16 mouse cellular contexts compared by ENCODE assay signal in the genomic region with DNA sequence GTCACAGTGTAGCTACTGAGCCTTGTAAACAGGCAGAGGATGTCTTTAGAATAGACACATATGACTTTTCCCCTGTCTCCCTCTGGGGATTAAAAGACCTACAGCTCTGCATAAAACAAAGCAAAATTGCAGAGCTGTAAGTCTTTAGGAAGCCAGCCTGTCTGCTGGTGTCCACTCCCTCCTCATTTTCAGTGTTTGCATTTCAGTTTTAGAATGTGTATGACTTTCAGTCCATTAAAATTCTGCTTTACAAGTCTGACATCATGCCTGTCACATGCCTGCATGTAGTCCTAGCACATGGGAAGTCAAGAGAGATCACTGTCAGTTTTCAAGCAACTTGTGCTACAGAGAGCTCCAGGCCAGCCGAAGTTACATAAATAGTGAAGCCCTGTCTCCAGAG. TPM values are rescaled to one million over a fixed set of nuclear protein-coding genes. Genes with fewer than 3 reads are reported as not detected.
"Had no signal": no experiment of that assay in that cellular context is flagged by ENCODE, and none has a peak within 500 bp of the region (broad histone marks: within the 10 kb centered on the region; RNA-seq: fewer than 3 reads in every experiment).

No protein-coding gene starts in this region.

- ATAC-seq: midbrain, embryonic 16.5 days had no signal

- H3K27ac ChIP-seq: limb, embryonic 10.5 days; liver, embryonic 15.5 days; macrophage; midbrain, embryonic 12.5 days; neural tube, embryonic 13.5 days had no signal

- H3K27me3 ChIP-seq: liver, embryonic 15.5 days had no signal

- H3K9ac ChIP-seq: liver, embryonic 15.5 days; midbrain, embryonic 12.5 days; neural tube, embryonic 13.5 days had no signal

- H3K4me2 ChIP-seq: liver, embryonic 11.5 days; liver, embryonic 15.5 days; midbrain, embryonic 12.5 days; neural tube, embryonic 13.5 days had no signal

- H3K36me3 ChIP-seq: limb, embryonic 10.5 days; liver, embryonic 15.5 days; midbrain, embryonic 12.5 days; neural tube, embryonic 13.5 days had no signal

- H3K4me1 ChIP-seq: limb, embryonic 10.5 days; liver, embryonic 15.5 days; midbrain, embryonic 12.5 days had no signal

- H3K9me3 ChIP-seq: limb, embryonic 10.5 days; liver, embryonic 15.5 days; midbrain, embryonic 12.5 days; neural tube, embryonic 13.5 days had no signal

- DNase-seq: kidney, adult 9 months; kidney, postnatal 10 days; lung, adult 2 months; lung, postnatal 14 days; right cerebral cortex, adult 18-20 months; right cerebral cortex, postnatal 25 days; thymus, adult 18-20 months; thymus, postnatal 14 days had no signal

- H3K4me3 ChIP-seq: limb, embryonic 10.5 days; liver, embryonic 15.5 days; midbrain, embryonic 12.5 days; neural tube, embryonic 13.5 days had no signal

RNA-seq across cellular contexts. Expression of gene Sgpp2, which starts 47.7 kb away (rescaled TPM):
- total RNA-seq: megakaryocyte-erythroid progenitor cell, adult 5-6 weeks had no signal
- polyA plus RNA-seq: macrophage had no signal
